Mouse (Mus musculus) thymus, postnatal 10 days (tissue): ENCODE measurements at regions not wholly inside any gene's neighbourhood (a gene's known extent, or its start where the extent isn't known, plus 50 kb on each side); places are given as distances from the start of the nearest gene placed in this dataset.

ENCODE experiments used
- DNase-seq, 2 experiments: peaks; one replicate each; pipeline ENCODE4 v3.0.0; 2021; ENCODE audit warnings: low spot score in 2 of 2

DNA sequence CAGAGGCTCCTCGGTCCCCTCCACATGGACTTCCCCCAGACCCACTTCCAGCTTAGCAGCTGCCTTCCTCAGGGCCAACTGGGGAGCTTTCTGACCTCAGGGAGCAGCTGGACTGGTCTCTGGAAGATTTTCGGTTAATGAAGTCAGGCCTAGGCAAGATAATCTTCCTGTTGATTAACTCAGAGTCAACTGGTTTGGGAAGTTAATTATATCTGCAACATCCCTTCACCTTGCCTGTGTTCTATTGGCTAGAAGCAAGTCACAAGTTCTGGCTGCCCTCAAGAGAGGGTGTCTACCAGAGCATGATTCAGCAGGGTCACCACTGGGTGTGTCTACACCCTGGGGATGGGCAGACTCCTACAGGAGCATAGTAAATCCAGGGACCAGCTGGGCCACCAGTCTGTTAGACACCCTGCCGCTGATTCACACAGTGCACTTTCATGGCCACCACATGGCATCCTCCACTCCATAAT lies 53.9 kb upstream of the Maml3 start:
- no peak for DNase-seq

DNA sequence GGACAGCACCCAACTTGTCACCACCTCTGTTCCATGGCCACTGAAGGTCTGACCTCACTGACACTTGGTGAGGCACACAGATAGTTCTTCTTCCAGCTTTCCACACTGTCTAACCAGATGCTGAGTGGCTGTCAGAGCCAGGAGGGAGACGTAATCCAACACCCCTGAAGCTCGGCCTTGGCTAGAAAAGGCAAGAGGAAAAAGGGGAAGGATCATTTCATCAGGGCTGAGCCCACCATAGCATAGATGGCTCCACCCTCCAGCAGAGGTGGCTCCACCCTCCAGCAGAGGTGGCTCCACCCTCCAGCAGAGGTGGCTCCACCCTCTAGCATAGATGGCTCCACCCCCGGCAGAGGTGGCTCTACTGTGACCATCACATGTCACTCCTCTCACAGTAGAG lies 56.8 kb upstream of the Maml3 start:
- no peak for DNase-seq

DNA sequence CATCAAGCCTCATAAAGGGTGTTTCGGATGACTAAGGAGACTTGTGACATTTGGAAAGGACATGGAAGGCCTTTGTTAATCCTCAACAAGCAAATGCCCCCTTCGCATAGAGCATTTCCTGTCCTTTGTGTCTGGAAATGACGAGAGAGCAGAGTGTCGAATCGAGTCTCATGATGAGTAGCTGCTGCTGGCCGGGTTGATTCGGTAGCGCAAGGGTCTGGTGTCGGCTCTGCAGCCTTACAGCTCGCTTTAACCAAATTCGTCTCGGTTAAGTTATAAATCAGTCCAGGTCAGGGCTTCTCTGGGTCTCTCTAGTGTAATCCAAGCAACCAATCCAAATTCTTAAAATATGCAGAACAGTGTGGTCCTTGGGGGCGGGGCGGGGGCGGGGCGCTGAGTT lies 59.1 kb upstream of the Maml3 start:
- no peak for DNase-seq

DNA sequence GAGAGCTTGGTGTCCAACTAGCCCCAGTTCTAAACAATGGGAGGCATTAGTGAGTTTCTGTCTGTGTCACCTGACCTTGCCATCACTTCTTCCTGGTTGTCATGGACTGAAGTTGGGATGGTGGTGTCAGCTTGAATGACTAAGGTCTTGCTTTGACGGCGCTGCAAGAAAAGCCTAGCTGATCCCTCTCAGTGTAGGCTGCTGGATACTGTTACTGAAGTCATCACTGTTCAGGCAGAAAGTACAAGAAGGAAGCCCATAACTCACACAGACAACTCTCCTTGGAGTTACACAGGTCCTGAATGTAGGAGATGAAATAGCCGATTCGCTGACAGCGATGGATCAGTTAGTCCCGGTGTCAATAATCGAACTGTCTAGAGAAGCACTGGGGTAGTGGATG lies 62.5 kb upstream of the Maml3 start:
- no peak for DNase-seq

DNA sequence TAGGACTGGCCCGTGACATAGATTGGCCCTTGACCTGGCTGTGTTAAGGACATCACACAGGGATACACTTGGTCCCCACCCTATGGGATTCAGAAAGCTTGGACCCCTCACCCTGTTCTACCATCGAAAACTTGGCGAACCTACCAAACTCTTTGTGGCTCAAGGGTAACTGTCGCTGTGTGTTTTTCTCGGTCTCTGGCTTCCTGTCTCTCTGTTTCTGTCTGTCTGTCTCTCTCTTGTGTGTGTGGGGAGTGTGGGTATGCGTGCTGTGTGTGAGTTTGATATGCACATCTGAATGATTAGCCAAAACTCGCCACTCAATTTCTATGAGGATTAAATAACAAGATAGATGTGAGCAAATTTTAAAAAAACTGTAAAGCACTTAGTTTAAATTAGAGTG lies 66.0 kb upstream of the Maml3 start:
- DNase-seq: no peak

DNA sequence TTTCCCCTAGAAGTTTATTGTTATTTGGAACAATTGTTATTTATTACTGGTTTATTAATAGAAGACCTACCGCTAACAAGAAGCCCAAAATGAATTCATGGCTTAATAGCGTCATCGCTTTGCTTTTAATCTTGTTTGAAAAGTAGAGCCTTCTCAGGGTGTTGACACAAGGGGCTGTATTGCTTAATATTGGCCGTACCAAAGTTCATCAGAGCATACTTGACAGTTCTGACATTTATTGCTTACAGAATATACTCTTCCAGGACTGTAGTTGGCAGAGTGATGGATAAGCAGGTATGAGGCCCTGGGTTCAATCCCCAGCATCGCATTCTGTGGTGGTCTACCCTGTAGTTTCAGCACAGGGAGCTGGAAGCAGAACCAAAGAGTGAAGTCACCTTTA lies 66.4 kb upstream of the Maml3 start:
- DNase-seq: no peak

DNA sequence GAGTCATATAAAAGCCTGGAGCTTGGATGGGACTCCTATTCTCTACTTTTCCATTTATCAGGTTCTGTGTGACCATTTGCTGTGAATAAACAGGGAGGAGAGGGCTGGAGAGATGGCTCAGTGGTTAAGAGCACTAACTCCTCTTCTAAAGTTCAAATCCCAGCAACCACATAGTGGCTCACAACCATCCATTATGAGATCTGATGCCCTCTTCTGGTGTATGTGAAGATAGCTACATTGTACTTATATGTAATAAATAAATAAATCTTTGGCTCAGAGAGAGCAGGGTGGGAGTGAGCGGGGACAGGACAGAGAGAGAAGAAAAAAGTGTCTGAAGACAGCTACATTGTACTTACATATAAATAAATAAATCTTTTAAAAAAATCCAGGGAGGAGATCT lies 68.6 kb upstream of the Maml3 start:
- no peak for DNase-seq

DNA sequence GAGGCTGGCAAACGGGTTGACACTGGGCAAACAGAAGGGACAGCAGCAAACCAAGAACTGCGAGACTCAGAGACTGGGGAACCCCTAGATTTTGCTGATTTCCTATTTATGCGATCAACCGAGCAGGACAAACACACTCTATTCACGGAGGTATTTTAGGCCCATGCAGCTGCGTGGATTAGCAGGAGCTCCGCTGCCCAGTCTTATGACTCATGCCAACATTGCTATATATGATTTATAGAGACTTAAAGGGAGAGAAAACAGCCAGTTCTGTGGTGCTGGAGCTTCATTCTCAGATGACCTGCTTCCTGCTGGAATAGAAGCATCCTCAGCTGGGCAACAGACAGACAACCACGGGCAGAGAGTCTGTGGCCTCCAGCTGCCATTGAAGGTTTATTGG lies 71.2 kb upstream of the Maml3 start:
- no peak for DNase-seq

DNA sequence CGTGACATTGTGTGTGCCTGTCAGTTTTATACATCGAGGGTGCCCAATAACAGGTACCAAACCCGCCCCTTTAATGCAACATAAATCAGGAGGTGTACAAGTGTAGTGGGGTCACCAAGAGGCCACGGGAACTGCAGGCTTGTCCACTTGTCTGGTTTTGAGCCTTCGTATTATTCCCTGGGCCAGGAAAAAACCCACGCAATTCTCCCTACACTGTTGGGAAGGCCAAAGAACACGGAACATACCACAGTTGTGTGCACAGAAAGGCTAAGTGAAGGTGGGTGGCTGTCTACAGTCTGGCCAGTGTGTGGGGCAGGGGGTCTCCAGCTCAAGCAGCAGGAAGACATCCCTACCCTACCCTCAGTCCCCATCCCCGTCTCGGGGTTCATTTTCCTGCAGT lies 74.0 kb upstream of the Maml3 start:
- DNase-seq: no peak

DNA sequence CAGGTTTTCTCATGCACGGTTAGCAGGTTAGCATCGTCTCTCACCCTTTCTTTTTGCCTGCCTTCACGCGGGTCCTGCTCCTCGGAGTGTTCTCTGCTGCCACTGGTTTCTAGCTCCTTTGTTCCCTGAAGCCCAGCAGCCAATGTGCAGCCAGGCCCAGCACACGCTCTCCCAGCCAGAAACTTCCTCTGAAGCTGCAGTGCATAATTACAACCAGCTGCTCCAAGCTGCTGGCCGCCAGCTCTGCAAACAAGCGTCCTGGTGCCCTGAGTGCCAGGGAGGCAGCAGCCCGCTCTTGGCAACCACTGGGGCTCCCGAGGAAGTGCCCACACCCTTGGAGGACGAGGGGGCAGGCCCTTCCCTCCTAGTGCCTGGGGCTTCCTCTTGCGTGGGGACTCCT lies 74.8 kb upstream of the Maml3 start:
- DNase-seq: peak; percentile 13 to 23

DNA sequence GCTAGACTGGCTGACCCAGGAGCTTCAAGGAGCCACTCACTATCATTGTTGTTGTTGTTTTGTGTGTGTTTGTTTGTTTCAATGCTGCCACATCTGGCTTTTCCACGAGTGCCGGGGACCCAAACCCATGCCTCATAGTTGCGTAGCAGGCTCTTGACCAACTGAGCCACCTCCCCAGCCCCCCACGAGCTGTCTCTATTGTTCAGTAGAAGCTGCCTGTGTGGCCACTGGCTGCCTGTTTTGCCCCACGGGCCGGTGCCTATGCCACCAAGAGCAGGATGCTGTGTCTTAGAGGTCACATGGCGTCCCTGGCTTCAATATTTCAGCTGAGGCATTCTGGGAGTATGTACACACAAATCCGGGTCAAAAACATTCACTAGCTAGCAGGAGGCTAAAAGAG lies 75.4 kb upstream of the Maml3 start:
- DNase-seq: no peak

DNA sequence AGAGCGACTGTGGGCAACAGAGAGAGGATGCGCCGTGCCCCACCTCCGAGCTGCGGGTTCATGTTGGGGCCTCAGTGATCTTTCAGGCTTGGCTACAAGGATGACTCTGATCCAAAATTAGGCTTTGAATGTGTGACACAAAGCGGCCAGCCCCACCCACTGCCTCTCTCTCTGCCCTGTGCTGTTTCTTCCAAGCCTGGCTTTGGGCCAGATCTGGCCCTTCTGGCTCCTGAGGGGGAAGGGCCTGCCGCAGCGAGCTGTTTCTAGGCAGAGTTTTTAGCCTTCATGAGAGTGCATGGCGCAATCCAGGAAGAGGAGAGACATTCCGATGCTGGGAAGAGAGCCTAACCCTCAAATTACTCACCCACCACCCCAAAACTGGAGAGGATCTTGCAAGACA lies 75.9 kb upstream of the Maml3 start:
- DNase-seq: no peak

DNA sequence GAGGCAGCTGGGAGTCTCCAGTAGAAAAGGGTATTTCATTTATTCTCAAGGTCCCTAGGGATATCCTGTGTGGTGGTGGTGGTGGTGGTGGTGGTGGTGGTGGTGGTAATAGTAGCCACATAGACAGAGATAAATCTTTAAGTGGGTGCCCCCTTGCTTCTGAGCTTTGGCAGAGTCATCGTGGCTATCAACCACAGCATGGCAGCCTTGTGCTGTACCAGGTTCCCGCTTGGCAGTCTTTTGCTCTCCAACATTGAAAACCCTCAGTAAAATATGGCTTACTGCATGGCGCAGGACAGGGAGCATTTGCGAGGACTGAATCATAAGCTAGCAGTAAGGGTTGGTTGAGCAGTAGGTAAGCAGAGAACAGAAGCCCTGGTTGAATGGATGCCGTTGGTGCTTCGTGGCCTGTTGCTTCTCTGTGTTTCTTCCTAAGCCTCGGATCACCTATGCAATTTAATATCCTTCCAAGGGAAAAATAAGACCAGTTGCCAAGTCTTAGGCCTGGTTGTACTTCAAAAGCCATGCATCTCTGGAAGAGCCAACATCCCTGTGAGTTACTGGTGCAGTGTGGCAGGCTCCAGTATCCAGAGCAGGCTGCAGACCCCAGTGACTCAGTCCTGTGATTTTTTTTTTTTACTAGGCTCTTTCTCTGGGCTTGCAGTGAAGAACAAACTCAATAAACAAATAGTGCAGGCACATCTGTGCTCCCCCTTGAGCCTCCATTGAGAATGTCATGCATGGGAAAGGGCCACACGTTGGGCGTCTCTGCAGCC lies 76.6 kb upstream of the Maml3 start:
- DNase-seq: no peak

DNA sequence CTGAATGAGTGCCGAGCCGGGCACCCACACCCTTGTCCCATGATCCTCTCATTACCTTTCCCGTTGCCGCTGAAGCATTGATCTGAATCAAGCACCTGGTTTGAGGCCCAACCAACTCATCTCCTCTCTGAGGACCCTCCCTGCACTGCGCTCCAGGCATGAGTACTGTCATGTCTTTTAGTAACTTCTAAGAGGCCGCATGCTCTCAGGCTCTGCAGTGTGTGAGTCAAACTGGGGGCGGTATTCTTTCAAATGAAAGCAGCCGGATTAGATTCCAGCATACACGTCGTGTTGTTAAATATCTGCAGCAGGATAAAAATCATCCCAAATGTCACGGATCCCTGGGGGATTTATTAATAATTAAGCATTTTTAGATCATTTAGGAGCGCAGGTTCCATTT lies 79.4 kb upstream of the Maml3 start:
- no peak for DNase-seq

DNA sequence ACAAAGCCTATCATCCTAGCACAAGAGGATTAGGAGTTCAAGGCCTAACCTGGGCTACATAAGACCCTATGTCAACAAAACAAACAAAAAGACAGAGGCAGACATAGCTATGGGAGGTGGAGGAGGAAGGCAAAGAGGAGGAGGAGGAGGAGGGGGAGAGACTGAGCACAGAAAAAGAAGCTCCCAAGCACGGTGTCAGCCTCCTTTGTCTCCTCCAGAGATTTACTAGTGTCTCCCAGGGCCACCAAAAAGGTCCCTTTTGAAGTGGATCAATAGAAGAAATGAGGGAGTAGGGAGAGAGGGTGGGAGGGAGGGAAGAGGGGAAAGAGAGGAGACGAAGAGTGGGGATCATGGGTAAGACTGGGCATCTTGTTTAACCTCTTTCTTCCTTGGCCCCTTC lies 80.5 kb upstream of the Maml3 start:
- DNase-seq: no peak

DNA sequence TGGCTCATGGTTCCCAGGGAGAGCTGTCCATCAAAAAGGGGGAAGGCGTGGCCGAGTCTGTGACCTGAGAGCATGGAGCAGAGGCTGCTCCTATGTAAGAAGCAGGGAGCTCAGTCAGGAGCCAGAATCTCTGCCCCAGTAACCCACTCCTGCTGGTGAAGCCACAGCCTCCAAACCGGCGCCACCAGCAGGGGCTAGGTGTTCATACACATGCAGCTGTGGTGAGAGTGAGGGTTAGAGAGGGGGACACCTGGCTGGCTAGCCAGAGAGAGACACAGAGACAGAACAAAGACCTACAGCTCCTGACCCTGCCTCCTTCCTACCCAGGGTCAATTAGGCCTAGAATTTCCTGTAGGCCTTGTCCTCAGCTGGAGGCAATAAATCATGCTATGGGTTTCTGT lies 80.7 kb upstream of the Foxo1 start:
- DNase-seq: no peak

DNA sequence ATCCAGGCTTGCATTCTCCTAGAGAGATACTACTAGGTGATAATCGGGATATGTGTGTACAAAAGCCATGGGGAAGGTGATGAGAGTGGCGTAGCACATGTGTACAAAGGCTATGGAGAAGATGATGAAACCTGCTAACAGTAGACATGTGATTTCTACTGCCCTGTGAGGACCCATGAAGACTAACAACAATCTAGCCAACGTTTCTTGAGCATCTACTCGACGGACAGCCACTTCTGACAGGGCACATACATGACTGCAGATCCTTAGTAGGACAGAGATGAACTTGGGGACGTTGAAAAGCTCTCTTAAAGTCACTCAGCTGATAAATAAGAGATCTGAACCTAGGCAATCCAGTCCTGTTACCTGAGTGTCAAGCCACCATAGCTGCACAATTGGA lies 79.8 kb upstream of the Foxo1 start:
- no peak for DNase-seq

DNA sequence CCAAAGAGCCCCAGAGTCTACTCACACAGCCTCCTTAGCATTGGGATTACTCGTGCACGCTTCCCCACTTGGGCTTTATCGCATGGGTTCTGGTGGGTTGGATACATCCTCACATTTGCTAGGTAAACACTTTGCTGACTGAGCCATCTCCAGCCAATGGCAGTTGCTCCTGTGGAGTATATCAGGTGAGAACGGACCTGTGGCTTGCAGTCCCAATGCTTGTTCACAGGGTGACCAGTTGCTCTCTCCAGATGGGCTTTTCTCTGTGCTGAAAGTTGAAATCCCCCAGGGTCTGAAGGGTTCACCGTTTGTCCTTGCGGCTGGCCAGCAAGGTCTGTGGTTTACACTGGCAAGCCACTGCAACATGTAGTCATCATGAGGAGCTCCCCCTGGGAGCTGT lies 79.1 kb upstream of the Foxo1 start:
- no peak for DNase-seq

DNA sequence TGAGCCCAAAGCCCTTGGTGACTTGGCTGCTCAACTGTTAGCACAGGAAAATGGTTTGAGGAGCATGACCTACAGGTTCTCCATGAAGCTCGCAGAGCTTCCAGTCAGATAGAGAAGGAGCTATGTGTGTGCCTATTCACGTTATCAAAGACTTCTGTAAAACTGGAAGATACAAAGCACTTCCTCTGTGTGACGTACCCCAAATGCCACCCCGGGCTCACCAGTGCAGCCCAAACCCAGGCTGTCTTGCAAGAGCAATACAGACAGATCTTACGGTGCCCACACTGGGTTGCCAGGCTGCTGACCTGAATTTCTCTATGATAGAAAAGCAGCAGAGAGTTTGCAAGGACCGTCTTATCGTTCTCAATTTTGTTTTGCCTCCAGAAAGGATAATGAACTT lies 78.1 kb upstream of the Foxo1 start:
- DNase-seq: no peak

DNA sequence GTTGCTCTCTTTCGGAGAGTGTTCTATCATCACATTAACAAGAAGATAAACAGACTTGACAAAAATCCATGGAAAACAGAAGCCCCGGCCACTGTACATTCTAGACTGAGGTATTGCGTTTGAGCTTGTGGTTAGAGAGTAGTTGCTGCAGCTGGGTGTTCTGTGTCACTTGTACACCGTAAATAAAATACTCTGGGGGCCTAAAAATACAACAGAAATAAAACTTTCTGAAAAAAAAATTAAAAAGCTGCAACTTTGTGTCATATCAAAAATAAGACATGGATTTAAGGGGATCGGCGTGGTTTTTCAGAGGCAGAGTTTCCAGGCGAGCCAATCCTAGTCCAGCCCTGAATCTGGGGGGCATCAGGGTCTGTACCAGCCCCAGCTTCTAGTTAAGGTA lies 75.1 kb upstream of the Foxo1 start:
- no peak for DNase-seq

DNA sequence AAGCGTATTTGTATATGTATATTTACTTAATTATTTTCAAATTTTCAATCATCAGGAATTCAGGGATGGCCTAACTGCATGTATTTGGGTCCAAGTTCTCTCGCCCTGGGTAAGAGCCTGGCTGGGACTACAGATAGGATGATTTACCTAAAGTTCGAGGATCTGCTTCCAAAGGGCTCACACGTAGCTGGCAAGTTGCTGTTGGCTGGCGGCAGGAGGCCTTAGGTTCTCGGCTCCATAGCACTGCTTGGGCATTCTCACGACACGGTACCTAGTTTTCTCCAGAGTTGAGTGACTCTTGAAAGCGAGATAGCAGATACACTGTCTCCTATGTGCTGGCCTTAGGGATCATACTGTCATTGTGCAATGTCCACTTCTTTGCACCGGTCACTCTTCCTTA lies 73.9 kb upstream of the Foxo1 start:
- no peak for DNase-seq

DNA sequence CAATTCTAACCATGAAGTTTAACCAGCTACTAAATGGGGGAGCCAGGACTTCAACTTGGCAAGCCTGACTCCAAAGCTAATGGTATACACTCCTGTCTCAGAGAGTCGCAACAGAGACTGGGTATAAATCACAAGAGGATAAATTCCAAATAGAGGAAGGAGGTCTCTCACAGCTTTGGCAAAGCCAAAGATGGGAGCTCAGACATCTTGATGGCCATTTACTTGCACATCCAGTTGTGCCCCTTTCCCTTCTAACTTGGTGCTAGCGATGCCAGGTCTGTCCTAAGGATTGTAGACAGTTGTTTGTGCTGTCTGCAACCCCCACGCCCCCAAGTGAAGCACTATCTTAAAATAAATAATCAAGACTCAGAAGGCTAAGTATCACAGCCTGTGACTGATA lies 72.7 kb upstream of the Foxo1 start:
- no peak for DNase-seq

DNA sequence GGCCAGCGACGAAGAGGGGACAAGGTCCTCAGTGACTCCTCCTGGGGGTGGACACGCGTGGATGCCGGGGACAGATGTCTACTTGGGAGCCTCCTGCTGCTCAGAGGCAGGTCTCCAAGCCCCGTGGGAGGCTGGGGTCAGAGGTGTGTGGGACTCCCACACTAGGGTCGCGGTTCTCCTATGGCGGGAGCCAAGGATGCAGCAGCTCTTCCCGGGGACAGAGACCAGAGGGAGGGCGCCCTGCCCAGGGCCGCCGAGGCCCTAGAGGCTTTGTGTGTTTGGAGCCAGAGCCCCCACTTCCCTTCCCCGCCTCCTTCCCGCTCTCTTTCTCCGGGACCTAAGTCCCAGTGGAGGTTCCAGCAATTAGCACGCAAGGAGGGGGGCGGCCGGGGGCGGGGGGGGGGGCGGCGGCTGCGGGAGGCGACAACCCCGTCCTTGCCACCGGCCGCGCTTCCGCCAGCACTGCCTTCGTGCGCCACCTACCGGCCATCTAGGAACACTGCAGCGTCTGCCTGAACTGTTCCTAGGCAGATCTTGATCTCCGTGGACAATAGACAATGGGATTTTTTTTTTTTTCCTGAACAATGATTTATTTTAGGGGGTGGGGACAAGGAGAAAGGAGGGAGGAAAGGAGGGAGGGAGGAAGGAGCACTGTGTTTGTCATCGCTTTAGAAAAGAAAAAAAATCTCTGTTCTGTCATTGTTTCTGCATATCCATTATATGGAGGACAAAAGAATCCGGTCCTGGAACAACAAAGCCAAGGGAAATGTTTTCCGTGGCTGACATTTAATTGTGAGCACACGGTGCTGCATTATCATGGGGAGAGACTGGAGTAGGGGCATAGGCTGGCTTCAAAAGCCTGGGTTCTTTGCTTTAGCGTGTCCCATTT lies 71.8 kb upstream of the Foxo1 start:
- DNase-seq: peak; percentile 32 to 84
